Mouse (Mus musculus): ENCODE measurements around the gene Wdr18.
"Not testable (repeated sequence)": the region's sequence is repeated elsewhere in the genome, so short reads cannot be mapped to it uniquely, and the experiment has no call there.

The Wdr18 gene

DNA sequence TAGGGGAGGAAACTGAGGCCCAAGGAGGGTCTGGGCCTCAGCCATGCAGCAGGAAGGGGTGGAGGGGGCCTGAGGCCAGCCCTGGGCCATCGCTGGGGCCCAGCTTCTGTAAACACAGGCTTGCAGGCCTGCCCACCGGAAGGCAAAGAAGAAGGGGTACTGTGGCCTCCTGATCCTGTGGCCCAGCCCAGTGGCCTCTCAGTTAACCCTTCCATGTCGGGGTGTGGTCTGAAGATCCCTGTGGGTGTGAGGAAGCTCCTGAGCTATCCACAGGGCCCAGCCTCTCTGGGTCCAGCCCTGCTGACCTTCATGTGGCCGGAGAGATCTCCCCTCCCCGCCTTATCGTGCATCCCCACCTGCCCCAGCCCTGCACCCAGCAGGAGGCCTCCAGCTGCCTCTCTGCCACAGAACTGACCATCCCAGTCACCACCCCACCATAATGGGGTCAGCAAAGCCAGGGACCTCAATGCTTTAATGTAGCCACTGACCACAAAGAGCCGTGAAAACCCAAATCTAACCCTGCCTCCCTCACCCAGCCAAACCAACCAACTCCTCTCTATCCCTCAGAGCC, 13.1 kb upstream of the Wdr18 start:
- no peak for DNase-seq (ENCODE audit: inconsistent ontology term)

DNA sequence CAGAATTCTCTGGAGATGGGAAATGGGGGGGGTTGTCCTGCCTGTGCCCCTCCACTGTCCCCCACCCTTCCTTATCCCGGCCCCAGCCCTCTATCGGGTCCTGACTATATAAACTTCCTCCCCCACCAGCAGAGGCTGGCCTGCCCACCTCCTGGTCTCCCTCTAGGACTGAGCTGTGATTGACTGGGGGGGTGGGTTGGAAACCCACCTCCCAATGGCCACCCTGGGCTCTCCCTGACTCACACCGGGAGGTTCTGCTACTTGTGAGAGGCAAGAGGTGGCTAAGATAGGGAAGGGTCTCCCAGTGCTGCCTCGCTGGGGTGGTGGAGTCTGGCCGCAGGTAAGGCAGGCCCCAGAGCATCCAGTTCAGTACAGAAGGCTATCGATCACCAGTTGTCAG, 12.4 kb upstream of the Wdr18 start:
- DNase-seq (ENCODE audit: inconsistent ontology term) = no peak

DNA sequence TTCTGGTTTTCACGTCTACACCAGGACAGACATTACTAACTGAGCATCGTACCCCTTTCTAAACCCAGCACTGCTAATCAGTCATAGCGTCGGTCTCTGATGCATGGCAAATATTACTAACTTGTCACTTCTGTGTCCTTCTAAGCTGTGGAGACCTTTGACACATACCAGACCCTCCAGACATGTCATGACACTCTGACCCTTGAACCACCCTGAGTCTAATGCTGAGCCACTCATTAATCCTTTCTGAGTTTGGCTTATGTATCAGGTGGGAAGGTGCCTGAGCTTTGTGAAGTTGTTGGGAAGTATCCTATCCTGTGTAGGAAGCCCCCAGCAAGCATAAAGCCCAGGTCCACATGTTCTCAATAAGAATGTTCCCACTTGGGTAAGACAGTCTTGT, 10.1 kb upstream of the Wdr18 start:
- no peak for DNase-seq (ENCODE audit: inconsistent ontology term)

DNA sequence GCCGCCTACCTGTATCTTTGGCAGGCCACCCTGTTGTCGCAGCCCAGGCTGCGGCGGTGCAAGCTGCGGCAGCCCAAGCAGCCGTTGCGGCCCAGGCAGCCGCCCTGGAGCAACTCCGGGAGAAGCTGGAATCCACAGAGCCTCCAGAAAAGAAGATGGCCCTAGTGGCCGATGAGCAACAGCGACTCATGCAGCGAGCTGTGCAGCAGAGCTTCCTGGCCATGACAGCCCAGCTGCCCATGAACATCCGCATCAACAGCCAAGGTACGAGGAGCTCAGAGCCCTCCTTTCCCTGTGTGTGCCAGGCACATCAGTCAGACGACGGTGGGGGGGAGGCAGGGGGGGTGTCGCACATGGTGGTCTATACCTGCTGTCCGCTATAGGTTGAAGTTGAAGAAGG, 9.3 kb upstream of the Wdr18 start:
- no peak for DNase-seq (ENCODE audit: inconsistent ontology term)

DNA sequence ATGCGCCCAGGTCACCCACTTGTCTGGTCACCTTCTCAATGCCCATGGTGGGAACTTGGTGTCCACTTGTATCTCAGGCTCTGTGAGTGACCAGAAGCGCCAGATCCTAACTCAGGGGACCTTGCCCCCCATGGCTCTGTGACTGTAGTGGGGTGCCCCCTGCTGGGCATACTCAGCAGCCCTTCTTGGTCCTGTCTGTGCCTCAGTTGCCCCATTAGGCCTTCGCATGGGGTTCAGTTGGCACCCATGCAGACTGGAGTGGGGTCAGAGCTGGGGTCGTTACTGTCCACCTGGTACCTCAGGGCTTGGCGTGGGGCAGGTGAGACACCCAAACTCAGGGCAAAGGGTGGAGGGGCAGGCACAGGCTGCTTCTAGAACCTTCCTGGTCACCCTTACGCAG, 6.0 kb upstream of the Wdr18 start:
- DNase-seq (ENCODE audit: inconsistent ontology term) = no peak

DNA sequence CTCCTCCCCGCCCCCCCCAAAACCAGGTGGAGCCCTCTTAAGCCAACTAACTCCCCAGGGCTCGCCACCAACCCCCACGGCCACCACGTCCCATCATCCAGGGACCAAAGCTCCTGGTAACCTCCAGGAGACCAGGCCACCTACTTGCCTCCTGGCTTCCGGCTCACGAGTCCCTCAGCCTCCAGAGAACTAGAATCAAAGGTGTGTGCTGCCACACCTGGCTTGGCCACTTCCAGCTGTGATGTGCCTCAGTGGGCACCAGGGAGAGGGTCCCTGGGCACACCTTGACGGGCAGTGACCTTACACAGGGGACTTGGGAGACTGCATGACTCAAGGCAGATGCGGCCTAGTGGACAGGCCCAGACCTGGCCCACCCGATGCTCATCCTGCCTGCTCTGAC, 4.3 kb upstream of the Wdr18 start:
- no peak for DNase-seq (ENCODE audit: inconsistent ontology term)

DNA sequence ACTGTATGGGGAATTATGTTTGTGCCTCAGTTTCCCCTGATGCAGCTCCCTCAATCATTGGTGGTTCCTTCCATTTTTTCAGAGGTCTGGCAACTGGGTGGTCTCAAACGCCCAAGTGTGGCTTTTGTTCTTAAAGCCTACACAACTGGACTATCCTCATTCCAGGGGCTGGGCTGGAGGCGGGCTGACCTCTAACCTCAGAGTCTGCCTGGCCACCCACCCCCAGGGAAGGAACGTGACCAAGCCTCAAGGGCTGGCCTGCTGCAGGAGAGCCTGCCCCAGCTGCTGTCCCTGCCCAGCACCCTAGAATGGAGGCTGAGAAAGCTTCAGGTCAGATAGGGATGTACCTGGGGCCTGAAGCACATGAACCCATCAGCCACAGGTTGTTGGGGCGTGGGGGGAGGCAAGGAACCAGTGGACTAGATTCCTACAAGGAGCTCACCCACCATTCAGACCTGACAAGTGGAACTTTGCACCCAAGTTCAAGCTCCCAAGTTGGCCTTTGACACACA, 3.3 kb upstream of the Wdr18 start:
- DNase-seq (ENCODE audit: inconsistent ontology term) = no peak

DNA sequence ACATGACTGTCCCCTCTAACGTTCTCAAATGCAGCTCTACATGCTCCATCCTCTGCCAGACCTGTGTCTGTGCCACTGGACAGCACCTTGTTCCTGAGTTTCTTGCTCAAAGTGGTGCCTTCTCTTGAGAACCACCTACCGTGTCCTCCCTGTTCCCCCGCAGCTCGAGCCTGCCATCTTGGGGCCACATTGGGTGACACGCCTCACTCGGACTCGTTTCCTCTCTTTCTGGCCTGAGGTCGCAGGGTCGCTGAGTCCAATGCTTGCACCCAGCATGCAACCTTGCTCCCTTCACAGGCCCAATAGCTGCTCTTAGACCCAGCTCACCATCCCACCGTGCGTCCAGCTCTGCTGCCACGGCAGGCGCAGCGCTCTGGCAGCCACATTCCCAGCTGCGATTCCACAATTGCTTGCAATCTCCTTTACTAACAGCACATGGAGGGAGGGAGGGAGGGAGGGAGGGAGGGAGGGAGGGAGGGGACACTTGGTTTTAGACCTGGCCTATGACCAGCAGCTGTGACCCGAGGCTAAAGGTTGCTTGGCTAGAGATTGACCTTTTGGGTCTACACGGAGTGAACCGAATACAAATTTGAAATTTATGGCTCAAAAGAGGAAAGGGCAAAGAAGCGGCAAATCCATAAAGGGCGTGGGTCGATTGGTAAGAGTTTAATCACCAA, 1.7 kb upstream of the Wdr18 start:
- peak; percentile 81 for DNase-seq (ENCODE audit: inconsistent ontology term)

DNA sequence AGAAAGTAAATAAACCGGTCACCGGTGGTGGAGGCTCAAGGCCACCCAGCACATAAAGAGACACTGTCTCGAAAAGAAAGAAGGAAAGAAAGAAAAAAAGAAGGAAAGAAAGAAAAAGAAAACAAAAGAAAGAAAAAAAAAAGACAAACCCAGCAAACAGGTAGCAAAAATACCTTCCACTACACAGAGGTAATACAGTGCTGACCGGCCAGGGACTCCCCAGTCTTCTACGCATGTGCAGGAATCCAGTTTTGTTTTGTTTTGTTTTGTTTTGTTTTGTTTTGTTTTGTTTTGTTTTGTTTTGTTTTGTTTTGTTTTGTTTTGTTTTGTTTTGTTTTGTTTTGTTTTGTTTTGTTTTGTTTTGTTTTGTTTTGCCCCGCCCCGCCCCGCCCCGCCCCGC, 540 bp upstream of the Wdr18 start:
- DNase-seq (ENCODE audit: inconsistent ontology term) = not testable (repeated sequence)

DNA sequence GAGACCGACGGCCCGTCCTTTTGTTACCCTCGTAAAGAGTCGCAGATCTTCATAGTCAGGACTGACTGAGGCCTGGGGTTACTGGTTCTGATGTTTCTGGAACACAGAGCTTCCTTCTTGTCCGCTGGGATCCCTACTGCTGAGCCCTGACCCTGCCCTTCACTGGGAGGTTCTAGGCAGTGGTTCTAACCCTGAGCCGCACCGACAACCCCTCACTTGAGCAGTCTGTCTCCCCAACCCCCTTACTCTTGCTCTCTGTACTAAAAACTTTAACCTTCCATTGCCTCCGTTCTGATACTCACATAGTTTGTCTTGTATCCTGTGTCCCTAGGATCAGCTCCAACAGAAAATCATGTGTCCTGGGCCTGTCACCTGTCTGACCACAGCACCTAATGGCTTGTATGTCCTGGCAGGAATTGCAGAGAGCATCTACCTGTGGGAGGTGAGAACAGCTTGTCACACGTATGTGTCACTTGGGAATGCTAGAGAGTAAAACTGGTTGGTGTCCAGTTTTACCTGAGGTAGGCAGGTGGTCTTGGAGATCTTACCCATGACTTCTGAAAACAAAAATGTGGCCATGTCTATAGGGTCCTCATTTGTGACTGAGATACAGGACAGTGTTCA, 831 bp downstream of the Wdr18 start:
- DNase-seq (ENCODE audit: inconsistent ontology term) = no peak

DNA sequence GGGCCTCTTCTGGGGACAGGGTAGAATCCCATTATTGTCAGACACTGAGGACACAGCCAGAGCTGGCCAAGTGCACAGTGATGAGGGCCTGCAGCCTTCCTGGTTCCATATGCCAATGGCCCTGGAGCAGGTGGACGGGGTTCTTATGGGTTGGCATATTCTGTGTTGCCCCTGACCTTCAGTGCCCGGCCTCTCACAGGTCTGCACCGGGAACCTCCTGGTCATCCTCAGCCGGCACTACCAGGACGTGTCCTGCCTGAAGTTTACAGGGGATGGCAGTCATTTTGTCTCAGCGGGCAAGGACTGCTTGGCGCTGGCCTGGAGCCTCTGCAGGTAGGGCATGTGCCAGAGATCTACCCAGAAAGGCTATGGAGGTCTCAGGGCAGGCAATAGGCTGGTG, 4.8 kb downstream of the Wdr18 start:
- DNase-seq (ENCODE audit: inconsistent ontology term) = no peak

DNA sequence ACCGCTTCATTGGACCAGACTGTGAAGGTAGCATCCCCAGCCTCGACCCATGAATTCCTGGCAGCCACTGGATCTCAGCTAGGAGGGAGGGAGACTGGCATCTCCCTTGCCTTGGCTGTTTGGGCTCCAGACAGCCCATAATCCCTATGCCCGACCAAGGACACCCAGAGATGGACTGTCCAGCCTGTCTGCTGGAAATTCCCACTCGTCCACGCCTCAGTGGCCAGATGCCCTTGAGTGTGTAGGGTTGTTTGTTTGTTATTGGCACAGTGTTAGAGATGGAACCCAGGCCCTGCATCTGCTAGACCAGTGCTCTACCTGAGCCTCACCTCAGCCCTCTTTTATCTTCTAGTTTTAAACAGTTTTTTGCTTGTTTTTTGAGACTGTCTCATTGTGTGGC, 5.4 kb downstream of the Wdr18 start:
- DNase-seq (ENCODE audit: inconsistent ontology term) = no peak

DNA sequence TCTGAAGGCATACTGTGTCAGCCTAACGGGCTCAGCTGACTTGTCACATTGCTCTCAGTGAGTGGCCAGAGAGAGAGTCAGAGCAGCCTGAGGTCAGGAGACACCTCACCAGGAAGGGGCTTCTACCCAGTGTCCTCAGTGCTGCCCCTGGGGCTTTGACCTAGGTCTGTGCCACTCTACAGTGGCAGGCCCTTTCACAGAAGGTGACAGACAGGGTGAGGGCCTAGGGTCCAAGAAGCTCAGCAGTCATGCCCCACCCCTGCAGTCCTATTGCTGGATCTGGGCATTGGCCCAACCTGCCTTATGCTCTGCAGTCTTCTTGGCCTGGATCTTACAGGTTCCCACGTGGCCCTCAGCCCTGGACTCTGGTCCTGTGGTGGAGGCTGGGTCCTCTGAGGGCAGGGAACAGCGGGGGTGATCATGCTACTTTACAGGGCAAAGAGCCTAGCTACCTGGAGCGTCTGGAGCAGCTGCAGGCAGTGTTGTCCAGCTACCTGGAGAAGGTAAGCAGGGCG, 7.0 kb downstream of the Wdr18 start:
- DNase-seq (ENCODE audit: inconsistent ontology term) = no peak

DNA sequence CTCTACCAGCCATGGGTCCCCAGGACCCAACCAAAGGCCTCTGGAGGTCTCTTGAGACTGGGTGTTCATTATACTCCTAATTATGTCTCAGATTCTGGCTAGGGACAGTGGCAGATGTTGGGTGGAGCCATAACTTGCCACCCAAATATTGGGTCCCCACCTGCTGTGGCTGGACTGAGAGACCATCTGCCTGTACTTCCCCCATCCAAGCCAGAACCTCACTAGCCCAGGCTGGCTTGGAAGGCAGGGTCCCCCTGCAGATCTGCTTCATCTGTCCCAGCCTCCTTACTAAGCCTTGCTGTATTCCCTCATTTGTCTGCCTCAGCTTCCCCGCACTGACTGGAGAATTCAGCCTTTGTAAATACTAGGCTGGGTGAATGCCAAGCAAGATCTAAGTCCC, 8.2 kb downstream of the Wdr18 start:
- DNase-seq (ENCODE audit: inconsistent ontology term) = no peak

DNA sequence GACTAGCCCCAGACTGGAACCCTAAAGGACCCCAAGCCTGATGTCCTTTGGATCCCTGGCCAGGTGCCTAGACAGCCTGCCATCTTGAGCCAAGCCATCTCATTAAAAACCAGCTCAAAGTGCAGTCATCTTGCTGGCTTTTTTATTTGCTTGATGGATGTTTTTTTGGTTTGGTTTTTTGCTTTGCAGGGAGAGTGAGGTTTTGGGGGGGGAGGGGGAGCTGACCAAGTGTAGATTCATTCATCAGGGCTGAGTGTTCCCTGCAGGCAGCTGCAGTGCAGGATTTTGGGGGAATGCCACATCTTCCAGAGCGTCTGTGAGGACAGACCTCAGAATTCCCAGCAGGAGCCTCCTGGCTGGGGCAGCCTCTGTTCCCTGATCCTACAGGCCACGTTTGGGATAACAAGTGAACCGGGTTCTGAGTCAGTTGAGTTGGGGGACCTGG, 9.2 kb downstream of the Wdr18 start:
- peak; percentile 59 for DNase-seq (ENCODE audit: inconsistent ontology term)

DNA sequence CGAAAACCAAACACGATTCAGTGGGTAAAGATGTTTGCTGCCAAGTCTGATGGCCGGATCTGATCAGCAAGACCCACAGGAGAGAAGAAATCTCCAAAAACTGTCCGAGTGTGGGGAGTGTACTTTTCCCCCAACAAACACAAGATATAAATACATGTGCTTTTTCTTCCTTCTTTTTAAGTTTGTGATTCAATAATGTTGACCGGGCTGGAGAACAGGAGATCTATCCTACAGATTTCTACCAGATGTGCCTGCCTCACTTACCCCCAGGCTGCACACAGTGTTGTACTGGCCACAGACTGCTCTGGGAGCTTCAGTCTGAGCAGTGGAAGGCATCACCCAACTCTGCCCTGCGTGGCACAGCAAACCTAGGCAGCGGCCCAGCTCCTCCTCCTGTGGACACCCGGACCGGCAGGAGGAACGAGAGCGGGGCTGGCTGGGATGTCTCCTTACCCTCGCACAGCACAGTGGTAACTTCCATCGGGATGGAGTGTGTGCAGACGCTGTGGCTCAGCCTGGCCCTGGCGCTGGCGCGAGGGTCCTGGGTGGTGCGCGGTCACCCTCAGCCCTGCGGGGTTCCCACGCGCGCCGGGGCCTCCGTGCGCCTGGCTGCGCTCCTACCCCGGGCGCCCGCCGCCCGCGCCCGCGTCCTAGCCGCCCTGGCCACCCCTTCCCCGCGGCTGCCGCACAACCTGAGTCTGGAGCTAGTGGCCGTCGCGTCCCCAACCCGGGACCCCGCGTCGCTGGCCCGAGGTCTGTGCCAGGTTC, 10.6 kb downstream of the Wdr18 start, which contains the start of gene Grin3b:
Grin3b (plus strand) TSS at position 301 of the 768 bp plus-strand sequence.
- no peak for DNase-seq (ENCODE audit: inconsistent ontology term)

DNA sequence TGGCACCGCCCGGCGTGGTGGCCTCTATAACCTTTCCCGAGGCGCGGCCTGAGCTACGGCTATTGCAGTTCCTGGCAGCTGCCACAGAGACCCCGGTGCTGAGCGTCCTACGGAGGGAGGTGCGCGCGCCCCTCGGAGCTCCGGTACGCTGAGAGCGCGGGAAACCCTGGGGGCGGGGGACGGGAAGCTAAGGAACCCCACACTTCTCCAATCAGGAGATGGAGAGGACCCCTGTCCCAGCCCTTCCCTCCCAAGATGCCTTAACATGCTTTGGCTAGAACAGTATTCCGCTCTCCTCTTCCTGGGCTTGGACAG, 11.2 kb downstream of the Wdr18 start:
- DNase-seq (ENCODE audit: inconsistent ontology term) = no peak

DNA sequence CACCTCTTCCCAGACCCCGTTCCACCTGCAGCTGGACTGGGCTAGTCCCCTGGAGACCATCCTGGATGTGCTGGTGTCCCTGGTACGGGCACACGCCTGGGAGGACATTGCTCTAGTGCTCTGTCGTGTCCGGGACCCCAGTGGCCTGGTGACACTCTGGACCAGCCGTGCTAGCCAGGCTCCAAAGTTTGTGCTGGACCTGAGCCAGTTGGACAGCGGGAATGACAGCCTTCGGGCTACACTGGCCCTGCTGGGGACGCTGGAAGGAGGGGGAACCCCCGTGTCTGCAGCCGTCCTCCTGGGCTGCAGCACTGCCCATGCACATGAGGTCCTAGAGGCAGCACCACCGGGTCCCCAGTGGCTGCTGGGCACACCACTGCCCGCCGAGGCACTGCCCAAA, 12.9 kb downstream of the Wdr18 start:
- DNase-seq (ENCODE audit: inconsistent ontology term) = no peak

DNA sequence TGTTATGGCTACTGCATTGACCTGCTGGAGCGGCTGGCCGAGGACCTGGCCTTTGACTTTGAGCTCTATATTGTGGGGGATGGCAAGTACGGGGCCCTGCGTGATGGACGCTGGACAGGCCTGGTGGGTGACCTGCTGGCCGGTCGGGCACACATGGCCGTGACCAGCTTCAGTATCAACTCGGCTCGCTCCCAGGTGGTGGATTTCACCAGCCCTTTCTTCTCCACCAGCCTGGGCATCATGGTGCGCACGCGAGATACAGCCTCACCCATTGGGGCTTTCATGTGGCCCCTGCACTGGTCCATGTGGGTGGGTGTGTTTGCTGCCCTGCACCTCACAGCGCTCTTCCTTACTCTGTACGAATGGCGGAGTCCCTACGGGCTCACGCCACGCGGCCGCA, 14.1 kb downstream of the Wdr18 start:
- no peak for DNase-seq (ENCODE audit: inconsistent ontology term)

DNA sequence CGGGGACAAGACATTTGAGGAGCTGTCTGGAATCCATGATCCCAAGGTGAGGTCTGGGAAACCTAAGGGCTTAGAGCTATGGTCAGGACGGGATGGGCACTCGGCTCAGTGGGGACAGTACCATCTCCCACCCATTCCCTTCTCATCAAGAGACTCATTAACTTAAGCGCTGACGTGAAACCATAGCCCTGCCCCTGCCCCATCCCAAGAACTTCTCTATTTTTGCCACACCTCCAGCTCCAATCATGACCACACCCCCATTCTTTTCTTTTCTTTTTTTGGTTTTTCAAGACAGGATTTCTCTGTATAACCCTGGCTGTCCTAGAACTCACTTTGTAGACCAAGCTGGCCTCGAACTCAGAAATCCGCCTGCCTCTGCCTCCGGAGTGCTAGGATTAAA, 14.7 kb downstream of the Wdr18 start:
- no peak for DNase-seq (ENCODE audit: inconsistent ontology term)

DNA sequence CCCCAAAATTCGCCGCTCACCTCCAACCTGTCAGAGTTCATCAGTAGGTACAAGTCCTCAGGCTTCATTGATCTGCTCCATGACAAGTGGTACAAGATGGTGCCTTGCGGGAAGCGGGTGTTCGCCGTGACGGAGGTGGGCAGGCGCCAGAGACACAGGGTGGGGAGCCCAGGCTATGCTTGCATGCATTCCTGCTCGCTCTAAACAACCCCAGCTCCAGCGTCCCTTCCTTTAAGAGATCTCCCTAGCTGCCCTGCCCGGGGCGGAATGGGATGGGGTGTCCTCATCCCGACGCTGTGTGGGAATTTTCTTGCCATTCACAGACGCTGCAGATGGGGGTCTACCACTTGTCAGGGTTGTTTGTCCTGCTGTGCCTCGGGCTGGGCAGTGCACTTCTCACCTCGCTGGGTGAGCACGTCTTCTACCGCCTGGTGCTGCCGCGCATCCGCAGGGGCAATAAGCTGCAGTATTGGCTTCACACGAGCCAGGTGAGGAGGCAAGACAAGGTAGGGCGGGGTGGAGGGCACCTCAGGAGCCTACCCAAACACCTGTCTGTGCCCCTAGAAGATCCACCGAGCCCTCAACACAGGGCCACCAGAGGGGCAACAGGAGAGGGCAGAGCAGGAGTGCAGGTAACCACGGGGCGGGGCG, 16.2 kb downstream of the Wdr18 start:
- no peak for DNase-seq (ENCODE audit: inconsistent ontology term)

DNA sequence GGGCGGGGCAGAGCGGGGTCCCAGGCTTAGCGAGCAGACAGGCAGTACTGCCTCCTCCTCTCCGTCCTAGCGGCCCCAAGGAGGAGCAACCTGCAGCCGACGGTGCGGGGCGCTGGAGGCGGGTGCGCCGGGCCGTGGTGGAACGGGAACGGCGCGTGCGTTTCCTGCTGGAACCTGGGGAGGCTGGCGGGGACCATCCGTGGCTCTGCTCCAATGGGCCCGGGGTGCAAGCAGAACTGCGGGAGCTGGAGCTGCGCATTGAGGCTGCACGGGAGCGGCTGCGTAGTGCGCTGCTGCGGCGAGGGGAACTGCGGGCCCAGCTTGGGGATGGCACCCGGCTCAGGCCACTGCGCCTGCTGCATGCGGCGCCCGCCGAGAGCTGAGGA, 16.8 kb downstream of the Wdr18 start:
- DNase-seq (ENCODE audit: inconsistent ontology term) = no peak

Data from Muller cell, postnatal 12 days (primary cell).